Mouse (Mus musculus): Measurements from ENCODE around the gene Gpr101. TPM values are rescaled to one million over a fixed set of nuclear protein-coding genes. Genes with fewer than 3 reads are reported as not detected.

The Gpr101 gene
- polyA plus RNA-seq (2017; shearing (Covaris generic)), result not detected

GRCm38 (mm10) chrX:57503634-57504033, at the start of gene Gpr101:
Gpr101 (minus strand) TSS chrX:57503757.

Other genes with a start within 250 kb of the Gpr101 start
- 115 TPM for gene Arhgef6, start 165.0 kb downstream of the Gpr101 start, polyA plus RNA-seq (2017; shearing (Covaris generic))
- gene Rbmx, start 110.7 kb downstream of the Gpr101 start, polyA plus RNA-seq (2017; shearing (Covaris generic)), result 73.7 TPM
- gene Gm364, start 94.6 kb downstream of the Gpr101 start, polyA plus RNA-seq (2017; shearing (Covaris generic)), result not detected